Mouse (Mus musculus): ENCODE results near the gene Vps35l. TPM values are rescaled to one million over a fixed set of nuclear protein-coding genes. Genes with fewer than 3 reads are reported as not detected.

The Vps35l gene
- polyA plus RNA-seq, 1 experiment from 2014 or later = 62.6 TPM

GRCm38 (mm10) chr7:118764725-118765124, 24.7 kb downstream of the Vps35l start:
- no peak for ATAC-seq (ENCODE audit: insufficient number of reproducible peaks, insufficient read depth, low FRiP score, low TSS enrichment, low read depth)
- H3K27me3 ChIP-seq = no peaks in the 10 kb centered on the region
- peaks cover 47% of the 10 kb centered on the region for H3K36me3 ChIP-seq
- H3K4me1 ChIP-seq = no peaks in the 10 kb centered on the region
- H3K9ac ChIP-seq = no peak overlapping the region
- no peak overlapping the region for H3K27ac ChIP-seq
- 81% methylated on average over 14 of the region's 14 CpGs for WGBS
- no peak overlapping the region for H3K4me3 ChIP-seq
- H3K9me3 ChIP-seq = no peaks in the 10 kb centered on the region
- H3K4me2 ChIP-seq = no peak overlapping the region

GRCm38 (mm10) chr7:118765604-118766003, 25.6 kb downstream of the Vps35l start:
- WGBS = 65% methylated on average over 8 of the region's 8 CpGs
- H3K9ac ChIP-seq = no peak overlapping the region
- H3K4me2 ChIP-seq = no peak overlapping the region
- no peaks in the 10 kb centered on the region for H3K27me3 ChIP-seq
- no peaks in the 10 kb centered on the region for H3K4me1 ChIP-seq
- H3K9me3 ChIP-seq = no peaks in the 10 kb centered on the region
- H3K27ac ChIP-seq = no peak overlapping the region
- peaks cover 39% of the 10 kb centered on the region for H3K36me3 ChIP-seq
- H3K4me3 ChIP-seq = no peak overlapping the region
- no peak for ATAC-seq (ENCODE audit: insufficient number of reproducible peaks, insufficient read depth, low FRiP score, low TSS enrichment, low read depth)

- 54% methylated on average over 18 of the region's 18 CpGs for WGBS
- no peak overlapping the region for H3K4me2 ChIP-seq
- H3K9ac ChIP-seq = no peak overlapping the region
- H3K4me1 ChIP-seq = no peaks in the 10 kb centered on the region
- H3K4me3 ChIP-seq = no peak overlapping the region
- no peak overlapping the region for H3K27ac ChIP-seq
- H3K9me3 ChIP-seq = no peaks in the 10 kb centered on the region
- no peaks in the 10 kb centered on the region for H3K27me3 ChIP-seq
- H3K36me3 ChIP-seq = peaks cover 33% of the 10 kb centered on the region
- no peak for ATAC-seq (ENCODE audit: insufficient number of reproducible peaks, insufficient read depth, low FRiP score, low TSS enrichment, low read depth)
Observed at GRCm38 (mm10) chr7:118766119-118766833, 26.2 kb downstream of the Vps35l start.

- Histone ChIP-seq H3K9ac (no peak overlapping the region), H3K36me3 (peaks cover 28% of the 10 kb centered on the region), H3K9me3 (no peaks in the 10 kb centered on the region), H3K27ac (no peak overlapping the region), H3K4me3 (no peak overlapping the region), H3K4me2 (no peak overlapping the region), H3K4me1 (no peaks in the 10 kb centered on the region), H3K27me3 (no peaks in the 10 kb centered on the region)
- no peak for ATAC-seq (ENCODE audit: insufficient number of reproducible peaks, insufficient read depth, low FRiP score, low TSS enrichment, low read depth)
- WGBS = 92% methylated on average over 5 of the region's 5 CpGs
Observed at GRCm38 (mm10) chr7:118766834-118767224, 26.8 kb downstream of the Vps35l start.

GRCm38 (mm10) chr7:118769208-118769607, 29.2 kb downstream of the Vps35l start:
- no peaks in the 10 kb centered on the region for H3K4me1 ChIP-seq
- no peaks in the 10 kb centered on the region for H3K27me3 ChIP-seq
- WGBS = 80% methylated on average over 8 of the region's 8 CpGs
- ATAC-seq (ENCODE audit: insufficient number of reproducible peaks, insufficient read depth, low FRiP score, low TSS enrichment, low read depth) = no peak
- H3K4me2 ChIP-seq = no peak overlapping the region
- H3K27ac ChIP-seq = no peak overlapping the region
- H3K9ac ChIP-seq = no peak overlapping the region
- H3K9me3 ChIP-seq = no peaks in the 10 kb centered on the region
- H3K36me3 ChIP-seq = peaks cover 27% of the 10 kb centered on the region
- H3K4me3 ChIP-seq = no peak overlapping the region

- Histone ChIP-seq H3K4me2 (no peak overlapping the region), H3K4me1 (no peaks in the 10 kb centered on the region), H3K36me3 (peaks cover 25% of the 10 kb centered on the region), H3K9ac (no peak overlapping the region), H3K4me3 (no peak overlapping the region), H3K27ac (no peak overlapping the region), H3K27me3 (no peaks in the 10 kb centered on the region), H3K9me3 (no peaks in the 10 kb centered on the region)
- no peak for ATAC-seq (ENCODE audit: insufficient number of reproducible peaks, insufficient read depth, low FRiP score, low TSS enrichment, low read depth)
- 55% methylated on average over 1 of the region's 1 CpGs for WGBS
Observed at GRCm38 (mm10) chr7:118769655-118770054, 29.6 kb downstream of the Vps35l start.

GRCm38 (mm10) chr7:118773027-118773426, 33.0 kb downstream of the Vps35l start:
- no peak for ATAC-seq (ENCODE audit: insufficient number of reproducible peaks, insufficient read depth, low FRiP score, low TSS enrichment, low read depth)
- Histone ChIP-seq H3K9me3 (no peaks in the 10 kb centered on the region), H3K27ac (no peak overlapping the region), H3K4me2 (no peak overlapping the region), H3K36me3 (peaks cover 50% of the 10 kb centered on the region), H3K9ac (no peak overlapping the region), H3K4me3 (no peak overlapping the region), H3K4me1 (no peaks in the 10 kb centered on the region), H3K27me3 (no peaks in the 10 kb centered on the region)
- 91% methylated on average over 12 of the region's 12 CpGs for WGBS

GRCm38 (mm10) chr7:118775991-118776390, 36.0 kb downstream of the Vps35l start:
- H3K4me2 ChIP-seq = no peak overlapping the region
- H3K36me3 ChIP-seq = peaks cover 72% of the 10 kb centered on the region
- H3K9me3 ChIP-seq = no peaks in the 10 kb centered on the region
- no peak overlapping the region for H3K9ac ChIP-seq
- H3K4me1 ChIP-seq = no peaks in the 10 kb centered on the region
- H3K4me3 ChIP-seq = no peak overlapping the region
- H3K27ac ChIP-seq = no peak overlapping the region
- no peaks in the 10 kb centered on the region for H3K27me3 ChIP-seq
- no peak for ATAC-seq (ENCODE audit: insufficient number of reproducible peaks, insufficient read depth, low FRiP score, low TSS enrichment, low read depth)
- 84% methylated on average over 7 of the region's 7 CpGs for WGBS

- H3K27ac ChIP-seq = no peak overlapping the region
- peaks cover 77% of the 10 kb centered on the region for H3K36me3 ChIP-seq
- 70% methylated on average over 9 of the region's 9 CpGs for WGBS
- H3K9ac ChIP-seq = no peak overlapping the region
- no peak overlapping the region for H3K4me2 ChIP-seq
- no peak for ATAC-seq (ENCODE audit: insufficient number of reproducible peaks, insufficient read depth, low FRiP score, low TSS enrichment, low read depth)
- no peaks in the 10 kb centered on the region for H3K27me3 ChIP-seq
- no peaks in the 10 kb centered on the region for H3K9me3 ChIP-seq
- H3K4me1 ChIP-seq = no peaks in the 10 kb centered on the region
- H3K4me3 ChIP-seq = no peak overlapping the region
Observed at GRCm38 (mm10) chr7:118776491-118776890, 36.5 kb downstream of the Vps35l start.

GRCm38 (mm10) chr7:118777598-118778394, 37.8 kb downstream of the Vps35l start:
- no peaks in the 10 kb centered on the region for H3K27me3 ChIP-seq
- H3K4me2 ChIP-seq = no peak overlapping the region
- WGBS = 83% methylated on average over 10 of the region's 10 CpGs
- no peak overlapping the region for H3K4me3 ChIP-seq
- H3K9ac ChIP-seq = no peak overlapping the region
- no peak overlapping the region for H3K27ac ChIP-seq
- no peaks in the 10 kb centered on the region for H3K4me1 ChIP-seq
- peaks cover 73% of the 10 kb centered on the region for H3K36me3 ChIP-seq
- no peaks in the 10 kb centered on the region for H3K9me3 ChIP-seq
- no peak for ATAC-seq (ENCODE audit: insufficient number of reproducible peaks, insufficient read depth, low FRiP score, low TSS enrichment, low read depth)

- ATAC-seq (ENCODE audit: insufficient number of reproducible peaks, insufficient read depth, low FRiP score, low TSS enrichment, low read depth) = no peak
- Histone ChIP-seq H3K9ac (no peak overlapping the region), H3K27ac (no peak overlapping the region), H3K36me3 (peaks cover 67% of the 10 kb centered on the region), H3K4me2 (no peak overlapping the region), H3K4me1 (no peaks in the 10 kb centered on the region), H3K9me3 (no peaks in the 10 kb centered on the region), H3K27me3 (no peaks in the 10 kb centered on the region), H3K4me3 (no peak overlapping the region)
- WGBS = 72% methylated on average over 6 of the region's 6 CpGs
Observed at GRCm38 (mm10) chr7:118778561-118778960, 38.5 kb downstream of the Vps35l start.
